Mouse (Mus musculus) MEL (cell line): ENCODE results near the gene Olfr51.

ENCODE experiments used
- CHD2 ChIP-seq: IDR thresholded peaks from 2 replicates; pipeline ENCODE4 v1.6.1; 2011; ENCODE audit warnings: low read length, improper control_type of control experiment
- CTCF ChIP-seq, 3 experiments: IDR thresholded peaks in 2 of 3; conservative IDR thresholded peaks in 1 of 3; 2 replicates each; pipeline ENCODE4 v1.5.1; 2011 to 2012; ENCODE audit warnings: low read length in 3 of 3, low read depth in 2 of 3, mild to moderate bottlenecking in 2 of 3, improper control_type of control experiment in 1 of 3, inconsistent platforms in 1 of 3, mixed read lengths in 1 of 3, moderate library complexity in 1 of 3; ENCODE audit not compliant: control insufficient read depth in 1 of 3, insufficient read depth in 1 of 3, poor library complexity in 1 of 3, severe bottlenecking in 1 of 3
- EP300 ChIP-seq, 2 experiments: IDR thresholded peaks; 2 replicates each; pipeline ENCODE4 v1.6.1; 2011; ENCODE audit warnings: improper control_type of control experiment in 2 of 2, low read length in 2 of 2, low read depth in 1 of 2, mild to moderate bottlenecking in 1 of 2
- GATA1 ChIP-seq: IDR thresholded peaks from 2 replicates; pipeline ENCODE4 v1.6.1; 2011; ENCODE audit warnings: low read depth, low read length, improper control_type of control experiment
- MAFK ChIP-seq: IDR thresholded peaks from 2 replicates; pipeline ENCODE4 v1.6.1; 2011; ENCODE audit warnings: low read depth, mild to moderate bottlenecking, low read length, improper control_type of control experiment, borderline replicate concordance
- MAZ ChIP-seq: IDR thresholded peaks from 2 replicates; pipeline ENCODE4 v1.6.1; 2012; ENCODE audit warnings: low read depth, mild to moderate bottlenecking, inconsistent platforms, low read length, improper control_type of control experiment
- MEF2A ChIP-seq: IDR thresholded peaks from 2 replicates; pipeline ENCODE4 v1.6.1; 2014; ENCODE audit warnings: low read depth, mild to moderate bottlenecking, inconsistent platforms, low read length, improper control_type of control experiment; ENCODE audit not compliant: poor library complexity, insufficient replicate concordance, severe bottlenecking; ENCODE audit errors: extremely low read depth
- MYB ChIP-seq: IDR thresholded peaks from 2 replicates; pipeline ENCODE4 v1.6.1; 2011; ENCODE audit warnings: mild to moderate bottlenecking, low read depth, low read length, improper control_type of control experiment
- MYC ChIP-seq: IDR thresholded peaks from 2 replicates; pipeline ENCODE4 v1.6.1; 2011; ENCODE audit warnings: low read depth, mild to moderate bottlenecking, low read length, improper control_type of control experiment, moderate library complexity
- NELFE ChIP-seq: IDR thresholded peaks from 2 replicates; pipeline ENCODE4 v1.6.1; 2011; ENCODE audit warnings: low read depth, low read length, improper control_type of control experiment
- POLR2A ChIP-seq, 2 experiments: IDR thresholded peaks; 2 replicates each; pipeline ENCODE4 v1.6.1; 2011 to 2012; ENCODE audit warnings: low read length in 2 of 2, mild to moderate bottlenecking in 2 of 2, control low read depth in 1 of 2, improper control_type of control experiment in 1 of 2, low read depth in 1 of 2, moderate library complexity in 1 of 2; ENCODE audit not compliant: control insufficient read depth in 1 of 2, insufficient read depth in 1 of 2, poor library complexity in 1 of 2
- SIN3A ChIP-seq: IDR thresholded peaks from 2 replicates; pipeline ENCODE4 v1.6.1; 2012; ENCODE audit warnings: low read length, improper control_type of control experiment, inconsistent platforms
- TCF12 ChIP-seq: IDR thresholded peaks from 2 replicates; pipeline ENCODE4 v1.6.1; 2014; ENCODE audit warnings: low read depth, mild to moderate bottlenecking, inconsistent platforms, low read length, improper control_type of control experiment, moderate library complexity
- USF1 ChIP-seq: IDR thresholded peaks from 2 replicates; pipeline ENCODE4 v1.6.1; 2014; ENCODE audit warnings: low read depth, mild to moderate bottlenecking, inconsistent platforms, low read length, improper control_type of control experiment, moderate library complexity

- TF ChIP-seq USF1, result no peak
- TF ChIP-seq TCF12, result no peak
- TF ChIP-seq POLR2A (IDR thresholded peaks at IDR 0.05; ENCODE audit: control insufficient read depth in 1 of 2, insufficient read depth in 1 of 2, low read depth in 1 of 2, low read length in 2 of 2, poor library complexity in 1 of 2), result no peak
- TF ChIP-seq MAZ, result no peak
- TF ChIP-seq MEF2A, result no peak
- TF ChIP-seq NELFE, result no peak
- no peak for TF ChIP-seq MAFK
- no peak for TF ChIP-seq MYC
- no peak for TF ChIP-seq EP300 (IDR thresholded peaks at IDR 0.05; ENCODE audit: low read depth in 1 of 2, low read length in 2 of 2)
- no peak for TF ChIP-seq CTCF (IDR thresholded peaks at IDR 0.05 in 2 of 3, conservative IDR thresholded peaks at IDR 0.05 in 1 of 3; ENCODE audit: control insufficient read depth in 1 of 3, insufficient read depth in 1 of 3, low read depth in 2 of 3, low read length in 3 of 3, poor library complexity in 1 of 3, severe bottlenecking in 1 of 3)
- no peak for TF ChIP-seq CHD2
- no peak for TF ChIP-seq SIN3A
- TF ChIP-seq GATA1, result no peak
- no peak for TF ChIP-seq MYB
These were observed 32.6 kb downstream of the Olfr51 start for GRCm38 (mm10) chr11:51035951-51036350.
